Mouse (Mus musculus) olfactory bulb, adult 2 months (tissue): ENCODE measurements around the gene Plvap.

ENCODE experiments used
- CTCF ChIP-seq: fragments of 200-500 bp; IDR thresholded peaks from 2 replicates; pipeline ENCODE4 v1.5.1; 2012; ENCODE audit warnings: low read depth, mild to moderate bottlenecking, low read length, moderate library complexity; ENCODE audit not compliant: insufficient read depth
- POLR2A ChIP-seq: fragments of 200-500 bp; IDR thresholded peaks from 2 replicates; pipeline ENCODE4 v1.6.1; 2012; ENCODE audit warnings: mild to moderate bottlenecking, low read depth, low read length, moderate library complexity; ENCODE audit not compliant: insufficient read depth

- TF ChIP-seq CTCF (no peak), POLR2A (no peak)
Observed at GRCm38 (mm10) chr8:71537028-71537867, 25.7 kb upstream of the Plvap start, which contains the start of gene Bst2.
